Mouse (Mus musculus): ENCODE results near the gene Tssc4. TPM values are rescaled to one million over a fixed set of nuclear protein-coding genes. Genes with fewer than 3 reads are reported as not detected.

Gene Tssc4
- polyA plus RNA-seq, 2 experiments from 2014 or later: 34.8 to 52.8 TPM

DNA sequence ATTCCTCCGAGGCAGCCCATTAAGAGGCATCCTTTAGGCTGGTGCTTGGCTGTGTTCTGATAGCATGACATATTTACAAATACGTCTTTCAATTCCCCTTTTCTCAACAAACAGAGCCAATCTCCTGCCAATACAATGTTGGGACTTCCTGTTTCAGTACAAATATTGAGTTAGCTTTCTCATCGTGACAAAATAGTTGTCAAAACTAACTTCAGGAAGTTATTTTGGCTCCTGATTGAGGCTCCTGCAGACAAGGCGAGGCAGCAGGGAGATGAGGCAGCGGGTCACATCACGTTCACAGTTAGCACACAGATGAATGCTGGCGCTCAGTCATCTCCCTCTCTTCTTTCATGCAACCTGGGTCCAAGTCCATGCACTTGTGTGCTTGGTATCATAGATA, 22.7 kb upstream of the Tssc4 start:
- no peak for ATAC-seq

DNA sequence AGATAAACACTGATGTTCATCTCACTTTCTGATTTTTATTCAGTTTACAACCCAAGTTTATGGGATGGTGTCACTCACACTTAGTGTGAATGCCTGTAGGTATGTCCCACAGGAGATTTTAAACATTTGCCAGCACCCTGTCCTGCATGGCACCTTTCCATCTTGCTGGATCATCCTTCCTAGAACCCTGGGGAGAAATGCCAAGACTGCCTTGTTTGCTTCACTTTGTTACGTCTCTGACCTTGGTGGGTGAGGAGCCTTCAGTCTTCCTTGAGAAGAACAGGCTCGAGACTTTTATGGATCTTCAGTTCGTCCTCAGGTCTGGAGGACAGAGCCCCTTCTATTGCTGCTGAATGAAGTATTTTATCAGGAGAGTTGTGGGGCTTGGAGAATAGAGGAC, 19.7 kb upstream of the Tssc4 start:
- no peak for ATAC-seq

DNA sequence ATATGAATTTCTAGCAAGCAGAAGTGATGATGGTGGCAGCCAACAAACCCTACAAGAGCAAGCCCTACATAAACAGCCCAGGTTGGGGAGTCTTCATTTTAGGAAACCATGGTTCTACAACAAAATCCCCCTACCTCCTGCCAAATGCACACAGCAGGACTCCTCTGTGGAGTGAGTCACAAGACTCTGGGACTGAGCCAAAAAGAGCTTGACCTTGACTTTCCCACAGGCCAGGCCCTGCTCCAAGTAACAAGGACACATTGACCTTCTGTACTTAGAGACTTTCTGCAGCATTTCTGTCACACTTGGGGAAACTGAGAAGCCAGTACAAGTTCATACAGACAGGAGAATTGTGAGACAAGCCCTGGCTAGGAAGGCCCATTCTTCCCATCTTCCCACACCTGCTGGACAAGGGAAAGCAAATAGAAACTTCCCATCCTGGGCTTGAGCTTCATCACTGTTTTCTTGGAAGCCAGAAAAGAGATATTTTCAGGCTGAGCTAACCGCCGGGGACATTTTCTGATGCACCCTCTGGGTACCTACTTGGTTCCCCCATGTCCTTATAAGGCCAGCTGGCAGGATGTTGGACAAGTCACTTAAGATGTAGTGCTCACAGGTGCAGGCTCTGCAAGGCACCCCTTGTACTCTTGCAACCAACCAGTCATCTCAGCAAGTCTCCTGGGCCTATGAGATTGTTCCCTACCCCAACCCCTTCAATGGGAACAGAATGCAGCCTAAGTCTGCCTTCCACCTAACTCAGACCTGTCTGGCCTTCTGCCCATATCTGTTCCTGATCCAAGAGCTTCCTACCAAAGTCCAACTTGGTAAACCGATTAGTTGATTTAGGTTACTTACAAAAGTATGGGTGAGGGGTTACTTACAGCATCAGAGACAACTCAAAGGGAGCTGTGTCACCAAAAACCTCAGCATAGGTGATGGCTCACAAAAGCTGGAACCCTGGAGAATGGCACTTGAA, 18.9 kb upstream of the Tssc4 start:
- no peak for ATAC-seq

DNA sequence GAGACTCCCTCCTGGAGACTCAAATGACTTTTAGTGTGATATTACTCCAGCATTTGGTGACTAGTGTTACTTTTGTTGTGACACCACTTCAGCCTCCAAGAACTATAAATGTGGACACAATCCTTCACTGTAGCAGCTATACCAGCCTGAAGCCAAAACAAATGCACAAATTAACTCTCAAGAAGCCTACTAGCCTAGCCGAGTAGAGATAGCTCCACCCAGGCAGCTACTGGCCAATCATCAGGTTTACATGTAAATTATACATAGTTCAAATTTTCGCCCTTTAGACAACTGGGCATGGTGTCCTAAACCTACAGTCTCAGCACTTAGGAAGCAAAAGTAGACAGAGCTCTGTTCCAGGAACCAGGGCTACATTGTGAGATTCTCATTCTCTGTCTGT, 17.7 kb upstream of the Tssc4 start:
- ATAC-seq: no peak

DNA sequence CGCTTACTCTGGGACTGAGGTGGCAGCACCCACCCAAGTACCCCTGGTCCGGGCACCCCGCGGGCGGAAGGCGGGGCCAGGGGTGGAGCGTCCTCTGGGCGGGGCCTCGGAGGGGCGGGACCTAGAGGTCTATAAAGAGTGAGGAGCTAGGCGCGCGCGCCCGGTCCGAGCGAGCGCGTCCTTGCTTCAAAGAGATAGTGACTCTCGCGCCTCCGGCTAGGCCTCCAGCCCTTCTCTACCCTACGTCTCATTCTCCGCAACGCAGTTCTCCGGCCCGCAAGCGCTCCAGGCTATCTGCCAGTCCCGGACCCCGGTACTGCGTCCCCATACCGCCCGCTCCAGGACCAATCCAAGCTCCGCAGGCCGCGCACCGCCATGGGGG, 16.4 kb upstream of the Tssc4 start, which contains the start of gene Cd81:
Gene Cd81 (plus strand): TSS at position 114 of the 382 bp plus-strand sequence.
- peak; percentile 83 for ATAC-seq

DNA sequence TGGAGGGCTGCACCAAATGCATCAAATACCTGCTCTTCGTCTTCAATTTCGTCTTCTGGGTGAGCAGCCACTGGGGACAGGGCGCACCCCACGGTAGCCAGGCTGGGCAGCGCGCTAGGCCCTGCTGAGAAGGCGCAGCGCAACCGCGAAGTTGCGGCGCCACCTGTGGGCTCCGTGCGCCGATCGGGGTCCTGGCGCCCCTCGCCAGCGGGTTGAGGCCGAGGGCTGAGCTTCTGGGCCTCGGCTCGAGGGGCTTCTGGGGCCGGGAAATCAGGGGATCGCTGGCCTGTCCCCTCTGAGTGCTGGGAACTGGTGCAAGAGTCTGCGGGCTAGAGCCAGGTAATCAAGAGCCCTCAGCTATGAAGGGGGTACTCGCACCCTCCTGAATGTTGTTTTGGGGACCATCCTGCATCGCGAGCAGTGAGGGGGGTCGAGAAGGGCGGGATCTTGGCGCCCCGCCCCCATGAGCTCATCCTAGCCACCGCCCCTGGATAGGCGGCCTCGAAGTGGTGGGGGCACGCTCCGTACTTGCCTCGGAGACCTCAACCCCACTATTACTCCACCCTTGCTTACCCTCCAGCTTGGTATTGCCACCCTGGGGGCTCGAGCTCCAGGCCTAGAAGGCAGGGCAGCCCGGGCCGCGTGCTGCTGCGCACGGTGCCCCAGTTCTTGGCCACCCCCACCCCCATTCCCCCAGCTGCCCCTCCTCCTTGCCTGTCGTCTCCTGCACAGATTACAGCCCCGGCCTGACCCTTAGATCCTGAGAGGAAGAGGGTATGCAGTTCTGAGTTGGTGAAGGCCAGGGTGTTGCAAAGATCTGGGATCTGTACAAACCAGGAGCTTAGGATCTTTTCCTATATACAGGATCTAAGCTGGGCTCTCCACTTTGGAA, 15.8 kb upstream of the Tssc4 start:
- ATAC-seq: peak; percentile 53

DNA sequence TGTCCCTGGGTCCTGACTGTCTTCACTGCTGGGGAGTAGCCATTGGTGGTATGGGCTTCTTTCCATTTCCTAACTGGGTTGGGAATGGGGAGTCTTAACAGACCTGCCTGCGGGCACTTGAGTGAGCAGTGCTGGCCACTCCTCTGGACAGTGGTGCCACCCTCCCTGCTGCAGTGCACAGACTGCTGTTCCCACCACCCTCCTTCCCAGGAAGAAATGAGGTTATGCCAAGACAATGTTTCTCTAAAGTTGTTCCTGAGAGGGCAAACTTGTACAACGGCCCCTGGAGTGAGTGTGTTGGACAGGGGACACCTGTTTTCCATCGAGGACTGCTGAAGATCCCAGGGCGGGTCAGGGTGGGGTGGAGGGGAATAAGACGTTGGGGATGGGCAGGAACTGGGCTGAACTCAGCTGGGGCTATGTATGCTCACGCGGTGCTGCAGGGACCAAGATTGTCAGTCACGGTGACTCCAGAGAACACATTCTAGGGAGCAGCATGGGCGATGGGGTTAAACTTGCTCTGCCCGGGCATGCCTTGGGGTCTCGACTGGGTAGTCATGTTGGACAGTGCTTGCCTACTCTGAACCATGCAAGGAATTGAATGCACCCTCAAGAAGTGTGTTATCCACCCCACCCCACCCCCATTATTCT, 15.0 kb upstream of the Tssc4 start:
- ATAC-seq: no peak

DNA sequence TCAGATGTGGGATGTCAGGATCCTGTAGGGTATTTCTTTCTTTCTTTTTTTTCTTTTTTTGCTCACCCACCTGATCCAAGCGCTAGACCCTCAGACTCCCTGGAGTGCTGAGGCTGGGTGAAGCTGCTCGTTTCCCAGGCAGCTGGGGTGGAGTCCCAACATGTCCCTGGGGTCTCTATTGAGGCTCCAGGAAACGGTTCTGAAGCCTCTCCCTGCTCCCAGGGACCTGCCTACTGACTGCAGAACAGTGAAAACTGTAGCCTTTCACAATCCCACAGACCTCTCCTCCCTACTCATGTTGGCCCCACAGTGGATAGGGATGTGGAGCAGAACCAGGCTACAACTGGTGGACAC, 14.5 kb upstream of the Tssc4 start:
- ATAC-seq: no peak

DNA sequence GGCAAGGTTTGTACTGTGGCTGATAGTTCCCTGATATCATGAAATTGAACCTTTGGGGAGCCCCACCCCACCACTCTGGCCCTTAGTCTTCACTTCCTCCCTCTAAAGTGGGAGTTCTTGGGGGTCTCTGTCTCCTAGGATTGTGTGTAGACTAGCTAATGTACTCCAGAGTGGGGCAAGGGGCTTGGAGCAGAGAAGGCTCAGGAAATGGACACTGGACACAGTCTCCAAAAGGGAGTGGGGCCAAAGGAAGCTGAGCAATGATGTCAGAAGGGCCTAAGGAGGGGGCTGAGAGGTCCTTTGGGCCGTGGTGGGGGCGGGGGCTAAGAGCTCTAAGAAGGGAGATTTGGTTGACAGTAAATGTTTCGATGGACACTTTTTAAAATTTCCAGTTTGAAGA, 14.0 kb upstream of the Tssc4 start:
- ATAC-seq: no peak

DNA sequence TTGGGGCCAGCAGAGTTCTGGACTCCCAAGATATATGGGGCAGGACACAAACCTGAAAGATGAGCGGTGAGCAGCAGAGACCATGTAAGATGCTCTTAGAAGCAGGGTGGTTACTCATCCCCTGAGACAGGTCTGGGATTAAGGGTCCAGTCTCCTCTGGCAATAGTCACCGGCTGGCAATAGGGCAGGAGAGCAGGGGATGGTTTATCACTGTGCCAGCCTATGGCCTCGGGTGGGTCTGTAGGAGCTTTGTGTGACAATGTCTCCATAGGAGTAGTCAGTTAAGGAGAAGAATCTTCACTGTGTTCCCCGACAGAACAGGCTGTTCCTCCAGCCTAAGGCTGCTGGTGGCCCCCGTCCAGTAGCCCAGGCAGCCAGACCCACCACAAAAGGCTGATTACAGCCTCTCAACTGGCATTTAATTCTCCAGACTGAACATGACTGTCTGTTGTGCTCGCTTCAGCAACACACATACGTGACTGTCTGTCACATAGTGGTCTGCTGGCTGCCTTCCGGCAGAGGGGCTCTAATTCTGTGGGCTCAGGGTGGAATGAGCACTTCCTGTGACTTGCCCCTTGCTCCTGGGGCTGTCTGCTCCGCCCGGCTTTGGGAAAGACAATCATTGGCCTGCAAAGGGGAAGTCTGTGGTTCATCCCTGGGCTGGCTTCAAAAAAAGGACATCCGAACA, 13.4 kb upstream of the Tssc4 start:
- no peak for ATAC-seq

DNA sequence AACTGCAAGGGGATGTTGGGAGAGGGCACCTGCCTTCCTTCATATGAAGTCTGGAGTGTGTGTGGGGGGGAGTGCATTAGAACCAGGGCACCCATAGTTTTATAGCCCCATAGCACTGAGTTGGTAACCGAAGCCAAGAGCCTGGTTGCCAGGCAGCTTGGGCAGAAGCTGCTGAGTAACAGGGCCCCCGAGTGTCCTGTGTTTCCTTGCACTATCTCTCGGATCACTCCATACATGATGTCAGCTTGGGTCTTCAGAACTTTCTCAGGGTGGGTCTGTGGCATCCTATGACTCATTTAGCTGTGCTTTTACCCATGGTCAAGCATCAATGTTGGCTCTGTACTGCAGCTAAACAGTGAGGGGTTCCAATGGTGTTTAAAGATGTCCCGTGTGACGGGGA, 12.0 kb upstream of the Tssc4 start:
- no peak for ATAC-seq

DNA sequence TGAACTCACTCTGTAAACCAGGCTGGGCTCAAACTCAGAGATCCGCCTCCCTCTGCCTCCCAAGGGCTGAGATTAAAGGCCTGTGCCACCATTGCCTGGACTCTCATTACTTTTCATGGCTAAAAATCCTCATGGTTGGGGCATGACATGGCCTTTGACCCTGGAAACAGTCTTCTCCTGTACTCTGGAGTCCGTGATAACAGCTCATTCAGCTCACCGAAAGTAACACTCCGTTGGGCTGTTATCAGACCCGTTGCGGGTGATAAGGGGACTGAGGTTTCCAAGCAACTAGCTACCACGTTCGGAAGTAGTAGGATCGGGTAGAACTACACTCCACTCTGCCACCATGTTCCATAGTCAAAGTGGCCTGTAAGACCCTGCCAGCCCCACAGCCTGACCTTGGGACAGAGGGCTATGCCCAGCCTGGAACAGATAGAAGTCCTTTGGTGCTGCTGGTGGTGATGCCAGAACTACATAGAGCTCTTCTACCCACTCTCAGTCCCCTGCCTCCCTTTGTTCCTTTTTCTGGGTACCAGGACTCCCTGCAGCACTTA, 11.3 kb upstream of the Tssc4 start:
- no peak for ATAC-seq

DNA sequence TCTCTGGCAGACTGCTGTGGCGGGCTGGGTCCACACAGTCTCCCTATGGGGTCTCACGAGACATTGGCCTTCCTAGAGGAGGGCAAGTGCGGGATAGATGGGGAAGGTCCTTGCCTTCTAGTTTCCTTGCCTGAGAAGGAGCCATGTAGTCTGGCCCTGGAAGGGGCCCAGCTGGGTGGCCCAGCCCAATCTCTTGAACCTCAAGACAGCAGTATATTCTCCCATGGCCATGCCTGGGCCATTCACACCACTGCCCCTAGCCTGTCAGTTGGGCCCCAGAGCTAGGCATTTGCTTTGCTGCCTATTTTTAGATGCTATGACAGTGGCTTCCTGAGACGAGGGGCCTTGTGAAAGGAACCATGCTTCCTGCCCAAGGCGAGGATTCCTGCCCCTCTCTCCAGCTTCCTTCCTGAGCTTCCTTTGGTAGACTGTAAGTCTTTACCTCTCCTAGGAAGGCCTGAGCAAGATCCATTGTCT, 10.8 kb upstream of the Tssc4 start:
- ATAC-seq: no peak

DNA sequence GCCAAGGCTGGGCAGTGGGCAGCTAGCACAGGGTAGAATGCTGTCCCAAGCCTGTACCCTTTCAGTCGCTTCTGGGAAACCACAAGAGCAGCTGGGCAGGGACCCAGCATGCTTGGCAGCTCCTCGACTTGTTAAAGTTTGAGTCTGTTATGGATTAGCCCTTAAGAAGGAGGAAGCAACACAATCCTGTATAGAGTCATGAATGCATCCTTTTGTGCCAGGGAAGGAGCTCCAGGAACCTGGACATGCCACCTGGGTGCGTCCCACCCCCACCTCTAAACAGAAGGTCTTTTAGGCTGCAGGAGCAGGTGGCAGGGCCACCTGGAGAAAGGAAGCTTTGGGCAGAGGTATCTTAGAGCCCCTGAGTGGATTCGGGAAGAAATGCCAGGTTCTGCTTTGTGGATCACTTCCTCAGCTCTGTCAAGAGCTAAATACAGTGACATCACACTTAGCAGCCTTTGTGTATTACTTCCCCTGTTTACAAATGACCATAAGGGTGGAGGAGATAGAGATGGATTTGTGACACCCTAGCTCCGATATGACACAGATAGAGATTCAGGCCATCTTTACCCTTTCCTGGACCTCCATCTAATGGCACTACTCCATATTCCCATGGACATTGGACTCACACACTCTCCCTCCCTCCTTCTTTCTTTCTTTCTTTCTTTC, 9.7 kb upstream of the Tssc4 start:
- no peak for ATAC-seq

DNA sequence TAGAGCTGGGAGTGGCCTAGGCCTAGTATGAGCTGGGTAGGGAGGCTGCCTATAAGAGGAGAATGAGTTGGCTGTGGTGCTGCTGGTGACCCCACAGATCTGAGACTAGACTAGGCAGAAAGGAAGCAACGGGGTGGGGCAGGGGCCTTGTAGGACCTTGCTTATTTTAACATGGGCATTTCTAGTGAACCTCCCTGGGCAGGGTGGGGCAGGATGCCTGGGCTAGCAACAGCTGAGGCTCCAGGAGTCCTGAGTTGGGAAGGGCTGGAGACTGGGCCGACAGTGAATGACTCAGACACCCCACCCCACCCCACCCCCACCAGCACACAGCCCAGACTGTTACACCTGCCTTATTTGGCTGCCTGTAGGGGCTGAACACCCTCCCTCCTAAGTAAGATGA, 6.3 kb upstream of the Tssc4 start:
- ATAC-seq: no peak

DNA sequence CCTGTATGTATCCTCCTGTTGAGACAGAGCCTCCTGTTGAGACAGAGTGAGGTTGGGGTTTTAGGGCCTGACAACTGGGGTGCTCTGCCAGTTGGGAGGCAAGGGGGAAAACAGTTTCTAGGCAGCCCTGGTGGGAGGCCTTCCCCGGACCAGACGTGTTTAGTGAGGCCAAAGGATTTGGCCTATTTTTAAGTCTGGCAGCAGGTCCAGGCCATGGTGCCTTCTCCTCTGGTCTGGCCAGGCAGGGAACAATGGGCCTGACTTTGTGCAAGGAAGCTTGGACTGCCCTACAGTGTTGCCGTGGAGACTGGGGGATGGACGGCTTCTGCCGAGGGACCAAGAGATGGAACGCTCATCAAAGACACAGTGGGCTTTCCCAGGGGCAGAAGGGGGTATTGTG, 4.8 kb upstream of the Tssc4 start:
- ATAC-seq: no peak

DNA sequence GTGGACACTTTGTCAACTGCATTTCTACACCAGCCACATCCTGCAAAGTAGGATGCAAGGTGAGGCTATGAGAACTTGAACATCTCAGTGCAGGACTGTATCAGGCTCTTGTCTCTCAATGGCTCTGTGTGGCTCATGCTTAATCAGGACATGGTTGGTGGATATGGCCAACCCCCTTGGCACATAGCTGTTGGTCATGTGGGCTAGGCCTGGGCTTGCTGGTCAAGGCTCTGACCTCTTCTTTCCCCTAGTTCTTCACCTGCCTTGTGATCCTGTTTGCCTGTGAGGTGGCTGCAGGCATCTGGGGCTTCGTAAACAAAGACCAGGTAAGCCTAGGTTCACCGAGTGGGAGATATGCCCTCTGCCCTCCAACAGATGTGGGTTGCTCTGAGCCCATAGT, 3.4 kb upstream of the Tssc4 start:
- ATAC-seq: no peak

DNA sequence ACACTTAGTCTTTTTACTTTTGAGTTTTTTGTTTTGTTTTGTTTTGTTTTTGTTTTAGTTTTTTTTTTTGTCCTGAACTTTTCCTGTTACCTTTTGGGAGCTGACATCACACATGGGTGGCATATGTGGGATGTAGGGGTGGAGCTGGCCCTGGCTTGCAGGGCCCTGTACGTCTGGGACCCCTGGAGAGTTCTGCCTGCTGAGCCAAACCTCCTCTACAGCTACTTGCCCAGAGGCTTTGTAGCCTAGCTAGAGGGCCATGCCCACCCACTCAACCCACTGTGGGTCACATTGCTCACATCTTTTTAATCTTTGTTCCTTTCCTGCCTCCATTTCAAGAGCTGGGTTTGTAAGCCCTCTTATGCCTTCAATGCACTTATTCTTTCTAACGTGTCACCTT, 1.6 kb upstream of the Tssc4 start:
- ATAC-seq: no peak

DNA sequence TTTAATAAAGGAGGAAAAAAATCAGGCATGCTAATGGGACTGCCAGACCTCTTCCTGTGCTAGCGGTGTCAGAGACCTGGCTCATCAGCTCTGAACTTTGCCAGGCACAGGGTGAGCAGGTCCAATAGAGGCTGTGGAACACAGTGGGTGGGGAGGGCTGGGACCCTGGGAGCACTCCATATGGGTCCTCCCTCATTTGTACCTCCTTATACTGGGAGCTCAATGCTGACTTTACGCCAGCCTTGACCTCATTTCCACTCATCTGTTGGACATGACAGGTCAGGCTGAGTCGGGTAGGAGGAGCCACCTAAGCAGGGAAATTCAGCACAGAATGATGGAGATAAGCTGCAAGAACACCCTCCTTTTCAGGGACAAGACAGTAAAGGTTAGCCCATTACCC, 1.2 kb upstream of the Tssc4 start:
- no peak for ATAC-seq

DNA sequence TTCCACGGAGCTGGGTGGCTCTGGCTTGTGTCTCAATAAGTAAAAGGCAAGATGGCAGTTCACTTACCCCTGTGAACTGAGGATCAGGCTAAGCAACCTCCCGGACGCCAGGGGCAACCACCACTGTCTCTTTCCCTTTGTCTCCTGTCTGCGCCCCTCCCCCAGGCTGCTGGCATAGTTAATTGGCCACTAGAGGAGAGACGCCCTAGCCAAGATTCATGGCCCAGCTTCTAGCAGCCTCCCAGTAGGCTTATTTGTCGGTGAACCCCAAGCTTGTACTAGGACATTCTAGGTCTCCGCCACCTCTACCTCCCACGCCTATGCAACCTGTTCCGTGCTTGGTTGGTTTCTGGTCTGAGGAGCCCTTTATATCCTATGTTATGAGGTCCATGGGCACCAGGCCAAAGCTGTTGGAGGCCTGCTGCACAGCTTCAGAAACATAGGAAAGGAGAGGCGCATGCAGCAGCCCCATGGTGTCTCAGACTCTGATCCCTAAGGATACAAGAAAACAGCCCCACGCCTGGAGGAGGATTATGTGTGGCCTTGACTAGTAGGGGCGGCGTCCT, 650 bp upstream of the Tssc4 start:
- no peak for ATAC-seq

DNA sequence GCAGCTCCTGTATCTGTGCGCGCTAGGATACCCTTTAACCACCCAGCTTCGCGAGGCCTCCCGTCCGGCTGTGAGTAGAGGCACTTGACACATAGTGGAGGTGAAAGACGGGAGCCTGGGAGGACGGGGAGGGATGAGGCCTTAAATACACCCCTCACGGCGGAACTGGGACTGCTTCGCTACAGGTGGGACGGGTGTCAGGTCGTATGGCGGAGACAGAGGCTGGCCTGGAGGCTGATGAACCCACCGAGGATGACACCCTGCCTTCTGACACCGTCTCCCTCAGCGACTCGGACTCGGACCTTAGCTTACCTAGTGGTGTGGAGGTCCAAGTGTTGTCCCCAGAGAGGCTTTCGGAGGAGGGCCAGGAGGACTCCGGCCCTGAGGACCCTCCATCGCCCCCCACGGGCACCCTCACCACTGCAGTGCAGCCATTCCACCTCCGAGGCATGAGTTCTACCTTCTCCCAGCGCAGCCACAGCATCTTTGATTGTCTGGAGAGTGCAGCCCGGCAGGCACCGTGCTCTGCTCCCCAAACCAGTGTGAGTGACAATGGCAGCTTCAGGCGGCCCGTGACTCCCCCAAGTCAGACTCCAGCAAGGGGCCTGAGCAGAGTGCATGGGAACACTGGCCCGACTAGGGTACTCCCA, 827 bp downstream of the Tssc4 start:
- peak; percentile 4 for ATAC-seq
